Mouse (Mus musculus): Measurements from ENCODE around the gene Pex11g.

- TF ChIP-seq CTCF (IDR thresholded peaks at IDR 0.05; ENCODE audit: low read depth, low read length) (no peak), GATA1 (IDR thresholded peaks at IDR 0.05; ENCODE audit: borderline replicate concordance, low read length) (no peak)
Observed at GRCm38 (mm10) chr8:3420105-3420706, 47.3 kb downstream of the Pex11g start.

Measured in G1E (cell line).